Mouse (Mus musculus) stomach, adult 2 months (tissue): ENCODE results near the gene Fam3a. TPM values are rescaled to one million over a fixed set of nuclear protein-coding genes. Genes with fewer than 3 reads are reported as not detected.

ENCODE experiments used
- polyA plus RNA-seq: library from polyadenylated mRNA; depleted of rRNA; stranded (reverse); fragments of >200 nt; gene quantifications from 2 replicates; pipeline ENCODE4 v1.2.3, GENCODE M21; 2012; rRNA removed

The Fam3a gene
- polyA plus RNA-seq = 17.4 and 18.0 TPM in 2 replicates

GRCm38 (mm10) chrX:74392535-74393443 lies at the start of gene Fam3a, which contains the start of gene Ikbkg:
Fam3a (minus strand) TSS chrX:74393272.
Ikbkg (plus strand) TSS chrX:74393290.

DNA sequence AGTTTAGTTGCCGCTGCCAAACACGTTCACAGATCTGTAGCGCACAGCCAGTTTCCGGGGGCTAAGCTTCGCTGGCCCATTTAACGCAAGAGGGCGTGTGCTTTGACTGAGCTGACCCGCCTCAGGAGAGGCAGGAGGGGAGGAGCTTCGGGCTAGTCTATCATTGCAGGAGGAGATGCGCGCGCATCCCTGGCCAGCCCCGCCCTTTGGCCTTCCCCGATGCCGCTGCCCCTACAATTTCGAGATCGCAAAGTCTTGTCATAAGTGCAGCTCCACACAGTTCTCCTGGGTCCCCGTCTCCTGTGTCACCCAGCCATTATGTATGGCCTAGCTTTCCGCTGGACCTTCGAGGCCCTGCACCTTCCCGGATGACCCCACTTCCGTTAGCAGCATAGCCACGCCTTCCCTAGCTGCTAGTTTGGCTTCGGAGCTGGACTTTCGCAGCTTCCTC lies 35.8 kb upstream of the Fam3a start, which contains the start of gene G6pdx:
Gene G6pdx (minus strand): TSS at position 369 of the 451 bp plus-strand sequence.

DNA sequence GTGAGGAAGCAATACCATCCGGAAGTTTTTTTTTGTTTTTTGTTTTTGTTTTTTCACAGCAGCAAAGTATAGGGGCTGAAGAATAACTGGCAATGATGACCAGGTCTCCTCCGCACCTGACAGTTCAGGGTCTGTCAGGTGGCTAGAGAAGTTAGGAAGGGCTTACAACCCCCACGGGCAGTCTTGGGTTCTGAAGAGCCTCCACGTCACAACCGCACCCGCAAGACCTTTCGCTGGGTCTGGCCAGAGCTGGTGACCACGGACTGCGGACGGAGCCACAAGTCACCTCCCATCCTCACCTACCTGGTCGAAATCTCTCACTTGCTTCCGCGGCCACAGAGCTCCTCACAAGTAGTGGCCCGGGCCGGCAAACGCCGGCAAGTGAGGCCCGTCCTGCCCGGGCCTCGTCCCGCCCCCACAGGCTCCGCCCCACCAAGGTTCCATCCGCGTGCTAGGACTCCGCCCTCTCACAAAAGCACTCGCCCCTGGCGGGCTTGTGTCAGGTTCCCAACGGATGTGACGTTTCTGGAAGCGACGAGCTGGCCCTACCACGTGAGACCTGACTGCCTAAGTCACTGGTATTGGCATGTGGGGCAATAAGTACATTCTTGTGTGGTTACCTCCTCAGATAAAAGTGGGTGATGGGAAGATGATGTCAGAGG lies 20.1 kb downstream of the Fam3a start, which contains the start of the genes Ubl4a and Slc10a3:
Gene Ubl4a (minus strand): TSS at position 331 of the 662 bp plus-strand sequence.
Gene Slc10a3 (minus strand): TSS at position 462 of the 662 bp plus-strand sequence.

GRCm38 (mm10) chrX:74353467-74353770 lies 39.7 kb downstream of the Fam3a start, which contains the start of gene Lage3:
Lage3 (minus strand) TSS chrX:74353618.

Other genes starting within 250 kb of the Fam3a start
- not detected in 2 replicates for gene Tex28, start 225.4 kb downstream of the Fam3a start, polyA plus RNA-seq
- gene Tktl1, start 216.0 kb downstream of the Fam3a start, polyA plus RNA-seq = 0.03 TPM in 1 of 2 replicates, not detected in the other
- gene Flna, start 143.5 kb downstream of the Fam3a start, polyA plus RNA-seq = 724 and 737 TPM in 2 replicates
- gene Emd, start 138.6 kb downstream of the Fam3a start, polyA plus RNA-seq = 38.6 and 54.4 TPM in 2 replicates
- 552 and 637 TPM in 2 replicates for gene Rpl10, start 122.5 kb downstream of the Fam3a start, polyA plus RNA-seq
- 36.1 and 42.6 TPM in 2 replicates for gene Taz, start 111.4 kb downstream of the Fam3a start, polyA plus RNA-seq
- gene Dnase1l1, start 110.9 kb downstream of the Fam3a start, polyA plus RNA-seq = 10.1 and 10.4 TPM in 2 replicates
- gene Atp6ap1, start 96.2 kb downstream of the Fam3a start, polyA plus RNA-seq = 122 and 133 TPM in 2 replicates
- gene Gdi1, start 88.3 kb downstream of the Fam3a start, polyA plus RNA-seq = 44.9 and 65.9 TPM in 2 replicates
- 5.9 and 12.8 TPM in 2 replicates for gene Fam50a, start 80.2 kb downstream of the Fam3a start, polyA plus RNA-seq
- gene Plxna3, start 64.2 kb downstream of the Fam3a start, polyA plus RNA-seq = 8.6 and 14.7 TPM in 2 replicates
- 15.4 and 21.1 TPM in 2 replicates for gene Lage3, start 39.7 kb downstream of the Fam3a start, polyA plus RNA-seq
- 19.6 and 20.0 TPM in 2 replicates for gene Ubl4a, start 20.1 kb downstream of the Fam3a start, polyA plus RNA-seq
- gene Slc10a3, start 19.9 kb downstream of the Fam3a start, polyA plus RNA-seq = 8.9 and 12.9 TPM in 2 replicates
- gene Ikbkg, start within 50 bp of the Fam3a start, polyA plus RNA-seq = 3.4 and 5.9 TPM in 2 replicates
- gene G6pdx, start 35.9 kb upstream of the Fam3a start, polyA plus RNA-seq = 20.4 and 29.5 TPM in 2 replicates
- not detected in 2 replicates for gene Gm6880, start 88.1 kb upstream of the Fam3a start, polyA plus RNA-seq
- gene Olfr1326-ps1, start 181.6 kb upstream of the Fam3a start, polyA plus RNA-seq = not detected in 2 replicates
- not detected in 2 replicates for gene Olfr1325, start 199.4 kb upstream of the Fam3a start, polyA plus RNA-seq